In the genomic region with DNA sequence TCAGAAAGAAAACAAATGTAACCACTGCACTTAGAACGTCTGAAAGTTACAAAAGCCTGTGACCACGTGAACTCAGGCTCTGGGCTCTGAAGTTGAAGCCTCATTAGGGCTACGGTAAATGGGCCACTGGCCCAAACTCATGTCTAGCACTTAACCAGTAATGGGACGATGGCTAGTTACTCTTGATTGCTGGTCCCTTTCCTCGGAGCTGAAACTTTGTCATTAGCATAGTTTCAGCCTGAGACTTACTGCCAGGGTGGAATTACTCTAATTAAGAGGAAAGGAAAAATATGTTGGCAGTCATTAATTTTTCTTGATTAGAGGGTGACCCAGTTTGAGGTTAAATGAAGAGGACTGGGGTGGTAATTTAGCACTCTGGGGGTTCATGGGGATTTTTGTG, we compare ENCODE assay signal across 15 mouse cellular contexts.
"Had no signal": no experiment of that assay in that cellular context is flagged by ENCODE, and none has a peak within 500 bp of the region (broad histone marks: within the 10 kb centered on the region; RNA-seq: fewer than 3 reads in every experiment).

No protein-coding gene starts in this region.

- H3K4me3 ChIP-seq: left cerebral cortex, adult 2 months; limb, embryonic 15.5 days; liver, embryonic 12.5 days; midbrain, embryonic 10.5 days; midbrain, embryonic 15.5 days; neural tube, embryonic 13.5 days had no signal

- H3K27ac ChIP-seq: left cerebral cortex, adult 2 months; limb, embryonic 15.5 days; liver, embryonic 12.5 days; midbrain, embryonic 10.5 days; midbrain, embryonic 15.5 days; neural tube, embryonic 13.5 days had no signal

- H3K9me3 ChIP-seq: limb, embryonic 15.5 days; liver, embryonic 12.5 days; midbrain, embryonic 10.5 days; midbrain, embryonic 15.5 days; neural tube, embryonic 13.5 days had no signal

- DNase-seq: kidney, adult 9 months; kidney, postnatal 25 days; lung, embryonic 14.5 days; lung, postnatal 10 days; lung, postnatal 4 days; right cerebral cortex, postnatal 4 days; spleen, adult 18-20 months; thymus, adult 18-20 months; thymus, postnatal 14 days had no signal

- ATAC-seq: liver, embryonic 12.5 days; midbrain, embryonic 15.5 days had no signal

- H3K36me3 ChIP-seq: limb, embryonic 15.5 days; liver, embryonic 12.5 days; midbrain, embryonic 10.5 days; midbrain, embryonic 15.5 days; neural tube, embryonic 13.5 days had no signal

- H3K4me1 ChIP-seq: limb, embryonic 15.5 days; liver, embryonic 12.5 days; midbrain, embryonic 15.5 days; neural tube, embryonic 13.5 days had no signal

- H3K27me3 ChIP-seq: limb, embryonic 15.5 days; liver, embryonic 12.5 days; midbrain, embryonic 15.5 days; neural tube, embryonic 13.5 days had no signal

- H3K4me2 ChIP-seq: limb, embryonic 15.5 days; liver, embryonic 12.5 days; lung, embryonic 14.5 days; midbrain, embryonic 15.5 days; neural tube, embryonic 13.5 days had no signal

- H3K9ac ChIP-seq: limb, embryonic 15.5 days; liver, embryonic 12.5 days; lung, embryonic 14.5 days; midbrain, embryonic 15.5 days; neural tube, embryonic 13.5 days had no signal
